Mouse (Mus musculus) limb, embryonic 14.5 days (tissue): Measurements from ENCODE around the gene Zfp275. TPM values are rescaled to one million over a fixed set of nuclear protein-coding genes. Genes with fewer than 3 reads are reported as not detected.

Experiments
- ATAC-seq: fragments of 200-750 bp; cut with Nextera tagmentation; 2 replicates; pipeline ENCODE4 v1.8.0; 2017; ENCODE audit warnings: low read depth, moderate number of reproducible peaks, moderate TSS enrichment; ENCODE audit not compliant: low FRiP score
- DNase-seq: peaks from one replicate; pipeline ENCODE4 v3.0.0-alpha.2; 2015; ENCODE audit warnings: low spot score
- H3K27ac ChIP-seq: fragments of 300-500 bp; sonication (generic); replicated peaks from 2 replicates; pipeline ENCODE4 v1.5.1; 2014; ENCODE audit warnings: low read depth, mild to moderate bottlenecking, low read length, moderate library complexity, mixed read lengths
- H3K27me3 ChIP-seq: fragments of 300-500 bp; sonication (generic); 2 replicates; pipeline ENCODE4 v1.6.1; 2014; ENCODE audit warnings: low read length, mixed read lengths; ENCODE audit not compliant: control insufficient read depth, insufficient read depth
- H3K36me3 ChIP-seq: fragments of 300-500 bp; sonication (generic); 2 replicates; pipeline ENCODE4 v1.6.1; 2014; ENCODE audit warnings: mild to moderate bottlenecking, low read length, moderate library complexity, mixed read lengths; ENCODE audit not compliant: control insufficient read depth, insufficient read depth
- H3K4me1 ChIP-seq: fragments of 300-500 bp; sonication (generic); 2 replicates; pipeline ENCODE4 v1.6.1; 2014; ENCODE audit warnings: antibody characterized with exemption, low read length, mixed read lengths; ENCODE audit not compliant: control insufficient read depth, insufficient read depth
- H3K4me2 ChIP-seq: fragments of 300-500 bp; sonication (generic); replicated peaks from 2 replicates; pipeline ENCODE4 v1.6.1; 2014; ENCODE audit warnings: low read depth, mild to moderate bottlenecking, low read length, moderate library complexity; ENCODE audit not compliant: severe bottlenecking
- H3K4me3 ChIP-seq: fragments of 300-500 bp; sonication (generic); replicated peaks from 2 replicates; pipeline ENCODE4 v1.5.1; 2014; ENCODE audit warnings: low read length
- H3K9ac ChIP-seq: fragments of 300-500 bp; sonication (generic); 2 replicates; pipeline ENCODE4 v1.6.1; 2014; ENCODE audit warnings: mild to moderate bottlenecking, low read depth, low read length, moderate library complexity; ENCODE audit not compliant: severe bottlenecking
- H3K9me3 ChIP-seq: fragments of 300-500 bp; sonication (generic); 2 replicates; pipeline ENCODE4 v1.6.1; 2016; ENCODE audit warnings: low read length; ENCODE audit not compliant: control insufficient read depth
- POLR2A ChIP-seq: fragments of 200-500 bp; IDR thresholded peaks from 2 replicates; pipeline ENCODE4 v1.8.0; 2012; ENCODE audit warnings: inconsistent platforms, mild to moderate bottlenecking, moderate library complexity, borderline replicate concordance; ENCODE audit not compliant: insufficient read depth, insufficient read length; ENCODE audit errors: extremely low read depth
- WGBS: fragments of 180-500 bp; shearing (Covaris S2); extraction: QIAGEN DNeasy Blood & Tissue Kit; methylation state at CpG from one replicate; pipeline ENCODE4 v1.1.7; 2014; 5-methylcytosine and 5-hydroxymethylcytosine counted together
- polyA plus RNA-seq, 2 experiments: library from polyadenylated mRNA; depleted of rRNA in 1 of 2; stranded (reverse) in 1 of 2; unstranded in 1 of 2; fragments of >200 nt; fragmentation: Nextera tagmentation in 1 of 2; extraction: Ambion mirVana in 1 of 2; gene quantifications; 2 replicates each; pipeline versions ENCODE4 v1.2.1 to v1.2.3; 2012 to 2014

Zfp275 gene
- polyA plus RNA-seq, 2 experiments = 24.0 to 38.1 TPM

GRCm38 (mm10) chrX:73333548-73333947, 8.9 kb upstream of the Zfp275 start:
- no peak overlapping the region for H3K9ac ChIP-seq
- no peaks in the 10 kb centered on the region for H3K36me3 ChIP-seq
- no peaks in the 10 kb centered on the region for H3K4me1 ChIP-seq
- no peak for TF ChIP-seq POLR2A
- H3K4me3 ChIP-seq = no peak overlapping the region
- H3K4me2 ChIP-seq = no peak overlapping the region
- DNase-seq (peak; percentile 13), ATAC-seq (no peak)
- no peaks in the 10 kb centered on the region for H3K27me3 ChIP-seq
- H3K27ac ChIP-seq = no peak overlapping the region
- H3K9me3 ChIP-seq = no peaks in the 10 kb centered on the region

GRCm38 (mm10) chrX:73336740-73337139, 5.7 kb upstream of the Zfp275 start, which contains the start of gene Gm45015:
Gene Gm45015, minus strand, starts transcription at chrX:73336840.
- ATAC-seq = no peak
- H3K4me2 ChIP-seq = no peak within 1 kb of the TSS

GRCm38 (mm10) chrX:73341473-73341872, 948 bp upstream of the Zfp275 start:
- TF ChIP-seq POLR2A = no peak
- no peaks in the 10 kb centered on the region for H3K27me3 ChIP-seq
- no peaks in the 10 kb centered on the region for H3K4me1 ChIP-seq
- H3K4me2 ChIP-seq = no peak overlapping the region
- peaks cover 8% of the 10 kb centered on the region; the same call in 1 of the 2 replicates for H3K36me3 ChIP-seq
- H3K4me3 ChIP-seq = no peak overlapping the region
- no peak for DNase-seq
- no peaks in the 10 kb centered on the region for H3K9me3 ChIP-seq
- no peak overlapping the region for H3K27ac ChIP-seq
- no peak for ATAC-seq
- 67% methylated on average over 1 of the region's 1 CpGs for WGBS
- H3K9ac ChIP-seq = no peak overlapping the region

More at GRCm38 (mm10) chrX:73336740-73337139, 5.7 kb upstream of the Zfp275 start, which contains the start of gene Gm45015:
- no peak within 1 kb of the TSS for H3K9ac ChIP-seq
- H3K4me1 ChIP-seq = no peaks in the 10 kb centered on the region
- TF ChIP-seq POLR2A = no peak
- 81% methylated on average over 4 of the region's 4 CpGs for WGBS
- no peak within 1 kb of the TSS for H3K27ac ChIP-seq
- no peaks in the 10 kb centered on the region for H3K27me3 ChIP-seq
- no peak for DNase-seq
- H3K9me3 ChIP-seq = no peaks in the 10 kb centered on the region
- no peak within 1 kb of the TSS for H3K4me3 ChIP-seq
- H3K36me3 ChIP-seq = no peaks in the 10 kb centered on the region

GRCm38 (mm10) chrX:73342068-73342467, 353 bp upstream of the Zfp275 start:
- Histone ChIP-seq H3K27me3 (no peaks in the 10 kb centered on the region), H3K36me3 (peaks cover 8% of the 10 kb centered on the region; the same call in 1 of the 2 replicates), H3K9me3 (no peaks in the 10 kb centered on the region), H3K4me2 (peak overlapping the region; percentile 53; the same call in 1 of the 2 replicates), H3K9ac (no peak overlapping the region), H3K4me1 (no peaks in the 10 kb centered on the region), H3K27ac (no peak overlapping the region), H3K4me3 (peak overlapping the region; percentile 57)
- ATAC-seq (0 out of 2 replicates have a peak, but pooled peaks have one; percentile 7), DNase-seq (no peak)
- 33% methylated on average over 3 of the region's 3 CpGs for WGBS
- TF ChIP-seq POLR2A = no peak

GRCm38 (mm10) chrX:73342941-73343735, 717 bp downstream of the Zfp275 start:
- peak overlapping the region; percentile 76 for H3K27ac ChIP-seq
- H3K4me2 ChIP-seq = peak overlapping the region; percentile 53
- peak overlapping the region; percentile 72 for H3K9ac ChIP-seq
- WGBS = 18% methylated on average over 15 of the region's 15 CpGs
- DNase-seq (no peak), ATAC-seq (peak; percentile 51; the same call in 1 of the 2 replicates)
- no peak for TF ChIP-seq POLR2A
- peak overlapping the region; percentile 57 for H3K4me3 ChIP-seq
- H3K9me3 ChIP-seq = no peaks in the 10 kb centered on the region
- H3K36me3 ChIP-seq = peaks cover 8% of the 10 kb centered on the region; the same call in 1 of the 2 replicates
- no peaks in the 10 kb centered on the region for H3K27me3 ChIP-seq
- no peaks in the 10 kb centered on the region for H3K4me1 ChIP-seq
